Mouse (Mus musculus): Measurements from ENCODE around the gene Pcca.

The Pcca gene

GRCm38 (mm10) chr14:122534017-122534924, at the start of gene Pcca:
Pcca (plus strand) TSS chr14:122534324.
- peak; percentile 99 for DNase-seq (ENCODE audit: low read depth, low spot score)

- no peak for DNase-seq (ENCODE audit: low read depth, low spot score)
Observed at GRCm38 (mm10) chr14:122484458-122484843, 49.7 kb upstream of the Pcca start.

GRCm38 (mm10) chr14:122484844-122485551, 49.1 kb upstream of the Pcca start:
- peak; percentile 67 for DNase-seq (ENCODE audit: low read depth, low spot score)

- peak; percentile 45 for DNase-seq (ENCODE audit: low read depth, low spot score)
Observed at GRCm38 (mm10) chr14:122485635-122486181, 48.4 kb upstream of the Pcca start.

GRCm38 (mm10) chr14:122486611-122487010, 47.5 kb upstream of the Pcca start:
- DNase-seq (ENCODE audit: low read depth, low spot score): no peak

GRCm38 (mm10) chr14:122487366-122487765, 46.8 kb upstream of the Pcca start:
- peak; percentile 22 for DNase-seq (ENCODE audit: low read depth, low spot score)

GRCm38 (mm10) chr14:122489041-122489440, 45.1 kb upstream of the Pcca start:
- peak; percentile 58 for DNase-seq (ENCODE audit: low read depth, low spot score)

GRCm38 (mm10) chr14:122489686-122490414, 44.3 kb upstream of the Pcca start:
- DNase-seq (ENCODE audit: low read depth, low spot score): peak; percentile 59

- DNase-seq (ENCODE audit: low read depth, low spot score): peak; percentile 54
Observed at GRCm38 (mm10) chr14:122490441-122491328, 43.4 kb upstream of the Pcca start, which contains the start of gene Gm10837. Gm10837 (plus strand) TSS chr14:122490586.

- DNase-seq (ENCODE audit: low read depth, low spot score): no peak
Observed at GRCm38 (mm10) chr14:122491521-122491920, 42.6 kb upstream of the Pcca start.

GRCm38 (mm10) chr14:122492015-122492414, 42.1 kb upstream of the Pcca start:
- DNase-seq (ENCODE audit: low read depth, low spot score): no peak

GRCm38 (mm10) chr14:122509058-122509457, 25.1 kb upstream of the Pcca start:
- DNase-seq (ENCODE audit: low read depth, low spot score): peak; percentile 54

- DNase-seq (ENCODE audit: low read depth, low spot score): no peak
Observed at GRCm38 (mm10) chr14:122511519-122511918, 22.6 kb upstream of the Pcca start.

- no peak for DNase-seq (ENCODE audit: low read depth, low spot score)
Observed at GRCm38 (mm10) chr14:122513511-122514036, 20.6 kb upstream of the Pcca start.

- no peak for DNase-seq (ENCODE audit: low read depth, low spot score)
Observed at GRCm38 (mm10) chr14:122528475-122528874, 5.6 kb upstream of the Pcca start.

- no peak for DNase-seq (ENCODE audit: low read depth, low spot score)
Observed at GRCm38 (mm10) chr14:122535986-122536385, 1.9 kb downstream of the Pcca start.

GRCm38 (mm10) chr14:122548421-122548820, 14.3 kb downstream of the Pcca start:
- DNase-seq (ENCODE audit: low read depth, low spot score): no peak

GRCm38 (mm10) chr14:122548905-122549304, 14.8 kb downstream of the Pcca start:
- DNase-seq (ENCODE audit: low read depth, low spot score): no peak

- DNase-seq (ENCODE audit: low read depth, low spot score): no peak
Observed at GRCm38 (mm10) chr14:122552761-122553445, 18.8 kb downstream of the Pcca start.

GRCm38 (mm10) chr14:122557353-122557752, 23.2 kb downstream of the Pcca start:
- DNase-seq (ENCODE audit: low read depth, low spot score): no peak
